Mouse (Mus musculus) heart, postnatal 0 days (tissue): ENCODE measurements at regions not wholly inside any gene's neighbourhood (a gene's known extent, or its start where the extent isn't known, plus 50 kb on each side); places are given as distances from the start of the nearest gene placed in this dataset.

Experiments used
- CTCF ChIP-seq: IDR thresholded peaks from 2 replicates; pipeline ENCODE4 v1.5.1; 2016; ENCODE audit warnings: antibody characterized with exemption, control low read depth, low read depth
- EP300 ChIP-seq: IDR thresholded peaks from 2 replicates; pipeline ENCODE4 v1.6.1; 2016; ENCODE audit warnings: antibody characterized with exemption, low read depth

GRCm38 (mm10) chr6:35988891-35989290 is 399.0 kb upstream of the Chrm2 start:
- TF ChIP-seq CTCF, result no peak
- TF ChIP-seq EP300, result peak; percentile 60; the same call in 1 of the 2 replicates
